Mouse (Mus musculus): ENCODE data around the gene Chaf1a.

GRCm38 (mm10) chr17:56111021-56111420 is 70.8 kb downstream of the Chaf1a start:
- TF ChIP-seq CTCF (IDR thresholded peaks at IDR 0.05; ENCODE audit: extremely low read depth, insufficient read length, insufficient replicate concordance, low read depth, low read length) (no peak), POLR2A (IDR thresholded peaks at IDR 0.05; ENCODE audit: low read depth, low read length) (no peak)
